Mouse (Mus musculus) C2C12 (cell line): ENCODE results near the gene Rsu1.

ENCODE experiments used
- CTCF ChIP-seq: IDR thresholded peaks from one replicate; pipeline ENCODE4 v1.5.1; 2011; ENCODE audit not compliant: control insufficient read depth, insufficient read depth, insufficient read length
- MYOG ChIP-seq: IDR thresholded peaks from one replicate; pipeline ENCODE4 v1.6.1; 2011; ENCODE audit not compliant: control insufficient read depth, insufficient read length; ENCODE audit errors: extremely low read depth

DNA sequence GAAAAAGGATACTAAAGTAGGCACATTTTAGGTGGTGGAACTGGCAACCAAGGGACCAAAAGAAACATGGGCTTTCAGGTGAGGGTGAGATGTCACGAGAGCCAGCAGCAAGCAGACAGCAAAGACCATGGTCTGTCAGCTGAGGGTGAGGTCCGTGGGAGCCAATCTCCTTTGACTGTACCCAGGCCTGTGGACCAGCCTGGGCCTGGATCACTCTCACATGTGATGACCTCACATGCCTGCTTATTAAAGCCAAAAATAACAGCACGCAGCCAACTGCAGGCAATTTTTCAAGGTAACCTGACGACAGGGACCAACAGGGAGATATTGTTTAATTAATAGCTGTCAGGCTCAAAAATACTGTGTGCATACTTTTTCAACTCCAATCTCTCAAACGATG is 35.5 kb downstream of the Rsu1 start:
- TF ChIP-seq MYOG: no peak
- TF ChIP-seq CTCF: no peak
